Mouse (Mus musculus) forebrain, embryonic 15.5 days (tissue): ENCODE results near the gene Mcf2l. TPM values are rescaled to one million over a fixed set of nuclear protein-coding genes. Genes with fewer than 3 reads are reported as not detected.

ENCODE experiments used
- ATAC-seq: fragments of 200-750 bp; cut with Nextera tagmentation; replicated peaks from 2 replicates; pipeline ENCODE4 v1.8.0; 2017; ENCODE audit warnings: mild to moderate bottlenecking, moderate TSS enrichment, moderate library complexity
- H3K27ac ChIP-seq: fragments of 300-500 bp; sonication (generic); replicated peaks from 2 replicates; pipeline ENCODE4 v1.5.1; 2015; ENCODE audit warnings: mild to moderate bottlenecking, inconsistent platforms
- H3K27me3 ChIP-seq: fragments of 300-500 bp; sonication (generic); 2 replicates; pipeline ENCODE4 v1.6.1; 2015; ENCODE audit warnings: inconsistent platforms
- H3K36me3 ChIP-seq: fragments of 300-500 bp; sonication (generic); 2 replicates; pipeline ENCODE4 v1.6.1; 2015; ENCODE audit warnings: mild to moderate bottlenecking, inconsistent platforms
- H3K4me1 ChIP-seq: fragments of 300-500 bp; sonication (generic); 2 replicates; pipeline ENCODE4 v1.6.1; 2015; ENCODE audit warnings: inconsistent platforms
- H3K4me2 ChIP-seq: fragments of 300-500 bp; sonication (generic); replicated peaks from 2 replicates; pipeline ENCODE4 v1.6.1; 2015; ENCODE audit warnings: mild to moderate bottlenecking, inconsistent platforms
- H3K4me3 ChIP-seq: fragments of 300-500 bp; sonication (generic); 2 replicates; pipeline ENCODE4 v1.5.1; 2015; ENCODE audit warnings: mild to moderate bottlenecking, inconsistent platforms
- H3K9ac ChIP-seq: fragments of 300-500 bp; sonication (generic); replicated peaks from 2 replicates; pipeline ENCODE4 v1.6.1; 2015; ENCODE audit warnings: mild to moderate bottlenecking, inconsistent platforms
- H3K9me3 ChIP-seq: fragments of 300-500 bp; sonication (generic); 2 replicates; pipeline ENCODE4 v1.6.1; 2016; ENCODE audit warnings: inconsistent platforms
- WGBS: fragments of 180-500 bp; shearing (Covaris S2); methylation state at CpG from one replicate; pipeline ENCODE4 v1.1.7; 2015; ENCODE audit warnings: mixed read lengths; 5-methylcytosine and 5-hydroxymethylcytosine counted together
- polyA plus RNA-seq: library from polyadenylated mRNA; unstranded; fragments of >200 nt; fragmentation: Nextera tagmentation; extraction: Ambion mirVana; gene quantifications from 2 replicates; pipeline ENCODE4 v1.2.1, GENCODE M21; 2015

The Mcf2l gene
- polyA plus RNA-seq, 1 experiment from 2014 or later: 139 TPM

GRCm38 (mm10) chr8:12961821-12962534 is 88.4 kb downstream of the Mcf2l start:
- H3K4me3 ChIP-seq: no peak overlapping the region
- H3K36me3 ChIP-seq: peaks cover 32% of the 10 kb centered on the region
- no peak overlapping the region for H3K9ac ChIP-seq
- no peak for ATAC-seq
- no peak overlapping the region for H3K4me2 ChIP-seq
- H3K27me3 ChIP-seq: no peaks in the 10 kb centered on the region
- H3K27ac ChIP-seq: peak overlapping the region; percentile 43; the same call in 1 of the 2 replicates
- H3K9me3 ChIP-seq: no peaks in the 10 kb centered on the region
- H3K4me1 ChIP-seq: peaks cover 43% of the 10 kb centered on the region
- WGBS: 66% methylated on average over 8 of the region's 8 CpGs

DNA sequence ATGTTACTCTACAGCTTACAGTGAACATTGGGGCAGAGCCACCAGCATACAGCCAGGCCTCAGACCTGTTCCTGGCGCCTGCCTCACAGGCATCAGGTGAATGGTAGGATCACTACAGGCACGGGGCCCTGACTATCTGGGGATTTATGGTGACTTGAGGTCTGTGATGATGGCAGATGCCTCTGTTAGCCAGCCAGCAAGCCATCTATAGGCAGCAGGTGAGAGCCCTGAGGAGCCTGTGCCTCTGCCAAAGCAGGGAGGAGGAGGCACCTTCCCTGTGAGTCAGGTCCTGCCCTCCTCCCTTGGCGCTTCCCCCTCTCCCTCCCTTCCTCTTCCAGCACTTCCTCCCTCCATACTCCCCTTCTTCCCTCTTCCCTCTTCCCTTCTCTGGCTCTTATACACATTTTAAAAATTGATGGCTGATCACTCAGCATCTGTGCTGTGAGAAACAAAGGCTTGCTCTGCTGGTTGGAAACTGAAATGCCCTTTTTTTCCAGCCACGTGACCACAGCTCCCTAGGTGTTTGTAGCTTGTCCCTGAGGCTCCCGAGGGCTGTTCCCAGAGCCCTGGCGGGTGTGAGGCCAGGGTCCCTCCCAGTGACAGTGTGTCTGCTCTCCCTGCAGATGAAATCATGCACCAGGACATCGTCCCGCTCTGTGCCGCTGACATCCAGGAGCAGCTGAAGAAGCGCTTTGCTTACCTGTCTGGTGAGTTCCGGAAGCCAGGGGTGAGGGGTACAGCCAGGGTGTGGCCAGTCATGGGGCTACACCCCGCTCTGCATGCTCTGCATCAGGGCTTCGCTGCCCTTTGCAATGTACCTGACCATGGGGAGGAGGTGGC is 89.2 kb downstream of the Mcf2l start:
- H3K27me3 ChIP-seq: no peaks in the 10 kb centered on the region
- peaks cover 35% of the 10 kb centered on the region for H3K4me1 ChIP-seq
- H3K27ac ChIP-seq: peak overlapping the region; percentile 43
- WGBS: 70% methylated on average over 12 of the region's 13 CpGs
- no peaks in the 10 kb centered on the region for H3K9me3 ChIP-seq
- ATAC-seq: no peak
- H3K36me3 ChIP-seq: peaks cover 32% of the 10 kb centered on the region
- no peak overlapping the region for H3K4me2 ChIP-seq
- no peak overlapping the region for H3K9ac ChIP-seq
- no peak overlapping the region for H3K4me3 ChIP-seq

- no peak overlapping the region for H3K9ac ChIP-seq
- no peaks in the 10 kb centered on the region for H3K9me3 ChIP-seq
- H3K4me1 ChIP-seq: 0 out of 2 replicates have a peak, but pooled peaks cover 3% of the 10 kb centered on the region
- H3K4me3 ChIP-seq: no peak overlapping the region
- WGBS: 85% methylated on average over 11 of the region's 11 CpGs
- no peaks in the 10 kb centered on the region for H3K27me3 ChIP-seq
- no peak overlapping the region for H3K27ac ChIP-seq
- no peak overlapping the region for H3K4me2 ChIP-seq
- H3K36me3 ChIP-seq: peaks cover 48% of the 10 kb centered on the region
- ATAC-seq: no peak
Measured at GRCm38 (mm10) chr8:12976290-12976689, 102.7 kb downstream of the Mcf2l start.

- Histone ChIP-seq H3K27ac (no peak overlapping the region), H3K9me3 (no peaks in the 10 kb centered on the region), H3K27me3 (no peaks in the 10 kb centered on the region), H3K4me1 (0 out of 2 replicates have a peak, but pooled peaks cover 2% of the 10 kb centered on the region), H3K4me2 (no peak overlapping the region), H3K36me3 (peaks cover 52% of the 10 kb centered on the region), H3K9ac (no peak overlapping the region), H3K4me3 (no peak overlapping the region)
- WGBS: 79% methylated on average over 5 of the region's 5 CpGs
- ATAC-seq: no peak
Measured at GRCm38 (mm10) chr8:12976723-12977122, 103.1 kb downstream of the Mcf2l start.

GRCm38 (mm10) chr8:12977325-12977724 is 103.7 kb downstream of the Mcf2l start:
- no peaks in the 10 kb centered on the region for H3K4me1 ChIP-seq
- no peak for ATAC-seq
- no peak overlapping the region for H3K9ac ChIP-seq
- H3K27ac ChIP-seq: no peak overlapping the region
- H3K27me3 ChIP-seq: no peaks in the 10 kb centered on the region
- peaks cover 57% of the 10 kb centered on the region for H3K36me3 ChIP-seq
- 89% methylated on average over 12 of the region's 12 CpGs for WGBS
- H3K9me3 ChIP-seq: no peaks in the 10 kb centered on the region
- no peak overlapping the region for H3K4me2 ChIP-seq
- no peak overlapping the region for H3K4me3 ChIP-seq

GRCm38 (mm10) chr8:12978308-12978707 is 104.7 kb downstream of the Mcf2l start:
- Histone ChIP-seq H3K4me3 (no peak overlapping the region), H3K4me1 (no peaks in the 10 kb centered on the region), H3K4me2 (no peak overlapping the region), H3K9me3 (no peaks in the 10 kb centered on the region), H3K27ac (no peak overlapping the region), H3K9ac (no peak overlapping the region), H3K27me3 (no peaks in the 10 kb centered on the region), H3K36me3 (peaks cover 51% of the 10 kb centered on the region)
- ATAC-seq: no peak
- WGBS: 83% methylated on average over 2 of the region's 2 CpGs

DNA sequence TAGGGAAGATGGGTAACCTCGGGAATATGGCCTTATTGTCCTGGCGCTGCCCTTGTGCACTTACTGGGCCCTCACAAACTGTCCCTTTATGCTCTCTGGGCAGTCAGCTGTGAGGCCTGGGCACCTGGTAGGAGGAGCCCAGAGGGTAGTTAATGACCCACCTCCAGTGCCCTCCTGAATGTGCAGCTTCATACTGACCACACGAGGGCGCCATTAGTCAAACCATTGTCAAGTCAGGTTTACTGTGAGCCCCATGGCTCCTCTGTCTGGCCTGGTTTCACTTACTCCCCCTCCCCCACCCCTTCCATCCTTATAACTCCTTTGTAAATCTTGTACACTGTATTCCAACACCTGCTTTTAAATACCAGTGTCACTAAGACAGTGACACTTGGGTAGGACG is 105.1 kb downstream of the Mcf2l start:
- no peak overlapping the region for H3K27ac ChIP-seq
- H3K27me3 ChIP-seq: no peaks in the 10 kb centered on the region
- WGBS: 34% methylated on average over 5 of the region's 5 CpGs
- no peak overlapping the region for H3K9ac ChIP-seq
- ATAC-seq: peak; percentile 23; the same call in 1 of the 2 replicates
- no peaks in the 10 kb centered on the region for H3K9me3 ChIP-seq
- peaks cover 49% of the 10 kb centered on the region for H3K36me3 ChIP-seq
- H3K4me2 ChIP-seq: no peak overlapping the region
- H3K4me1 ChIP-seq: 0 out of 2 replicates have a peak, but pooled peaks cover 3% of the 10 kb centered on the region
- no peak overlapping the region for H3K4me3 ChIP-seq

GRCm38 (mm10) chr8:12983681-12984467 is 110.3 kb downstream of the Mcf2l start:
- Histone ChIP-seq H3K4me2 (no peak overlapping the region), H3K4me3 (no peak overlapping the region), H3K4me1 (peaks cover 6% of the 10 kb centered on the region; the same call in 1 of the 2 replicates), H3K36me3 (peaks cover 32% of the 10 kb centered on the region), H3K27ac (peak overlapping the region; percentile 38; the same call in 1 of the 2 replicates), H3K9me3 (no peaks in the 10 kb centered on the region), H3K27me3 (no peaks in the 10 kb centered on the region), H3K9ac (no peak overlapping the region)
- ATAC-seq: peak; percentile 54; the same call in 1 of the 2 replicates
- WGBS: 82% methylated on average over 18 of the region's 18 CpGs

DNA sequence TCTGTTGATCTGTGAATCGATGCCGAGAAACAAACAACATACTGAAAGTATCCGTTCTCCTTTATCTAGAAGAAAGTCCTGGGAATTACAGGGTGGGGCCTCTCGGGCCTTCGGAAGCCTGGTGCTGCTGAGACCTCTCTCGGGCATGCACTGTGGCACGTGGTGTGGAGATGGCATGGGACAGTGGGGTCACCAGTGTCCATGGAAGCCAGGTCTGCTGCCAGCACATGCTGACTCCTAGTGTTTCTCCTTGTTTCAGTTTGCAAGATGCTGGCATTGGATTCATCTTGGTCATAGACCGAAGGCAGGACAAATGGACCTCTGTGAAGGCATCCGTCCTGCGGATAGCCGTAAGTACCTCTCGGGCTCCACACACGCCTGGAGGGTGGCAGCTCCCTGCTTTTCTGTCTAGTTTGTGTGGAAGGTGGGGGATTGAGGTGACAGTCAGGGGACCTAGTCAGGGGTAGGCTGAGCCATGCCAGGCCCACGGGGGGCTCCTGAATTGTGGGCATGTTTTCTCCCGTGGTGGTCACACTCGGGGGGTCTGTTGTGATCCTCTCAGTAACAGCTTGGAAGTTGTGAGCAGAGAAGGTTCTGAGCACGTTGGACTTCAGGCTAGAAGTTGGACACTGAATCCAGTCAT is 111.1 kb downstream of the Mcf2l start:
- H3K9ac ChIP-seq: no peak overlapping the region
- H3K27ac ChIP-seq: no peak overlapping the region
- no peaks in the 10 kb centered on the region for H3K27me3 ChIP-seq
- H3K9me3 ChIP-seq: no peaks in the 10 kb centered on the region
- H3K36me3 ChIP-seq: peaks cover 32% of the 10 kb centered on the region
- WGBS: 91% methylated on average over 17 of the region's 17 CpGs
- no peak for ATAC-seq
- H3K4me2 ChIP-seq: no peak overlapping the region
- no peak overlapping the region for H3K4me3 ChIP-seq
- H3K4me1 ChIP-seq: peaks cover 6% of the 10 kb centered on the region; the same call in 1 of the 2 replicates

- Histone ChIP-seq H3K4me3 (no peak overlapping the region), H3K27ac (no peak overlapping the region), H3K36me3 (peaks cover 32% of the 10 kb centered on the region), H3K9me3 (no peaks in the 10 kb centered on the region), H3K4me2 (no peak overlapping the region), H3K27me3 (no peaks in the 10 kb centered on the region), H3K4me1 (peaks cover 6% of the 10 kb centered on the region; the same call in 1 of the 2 replicates), H3K9ac (no peak overlapping the region)
- no peak for ATAC-seq
- WGBS: 93% methylated on average over 13 of the region's 13 CpGs
Measured at GRCm38 (mm10) chr8:12985259-12985658, 111.7 kb downstream of the Mcf2l start.

- peaks cover 18% of the 10 kb centered on the region for H3K36me3 ChIP-seq
- 79% methylated on average over 8 of the region's 8 CpGs for WGBS
- H3K27ac ChIP-seq: no peak overlapping the region
Measured at GRCm38 (mm10) chr8:12987571-12987970, 114.0 kb downstream of the Mcf2l start.

More at GRCm38 (mm10) chr8:12987571-12987970, 114.0 kb downstream of the Mcf2l start:
- H3K9ac ChIP-seq: no peak overlapping the region
- no peak overlapping the region for H3K4me3 ChIP-seq
- H3K4me2 ChIP-seq: no peak overlapping the region
- no peak for ATAC-seq
- H3K9me3 ChIP-seq: no peaks in the 10 kb centered on the region
- no peaks in the 10 kb centered on the region for H3K27me3 ChIP-seq
- H3K4me1 ChIP-seq: peaks cover 6% of the 10 kb centered on the region; the same call in 1 of the 2 replicates
